Mouse (Mus musculus) heart, adult 2 months (tissue): Measurements from ENCODE around the gene Lamc2.

Experiments used
- CTCF ChIP-seq: fragments of 200-600 bp; IDR thresholded peaks from 2 replicates; pipeline ENCODE4 v1.8.1; 2022; ENCODE audit warnings: antibody characterized with exemption, mild to moderate bottlenecking, moderate library complexity
- EP300 ChIP-seq: fragments of 200-500 bp; IDR thresholded peaks from 2 replicates; pipeline ENCODE4 v1.6.1; 2011; ENCODE audit warnings: low read depth, low read length, control low read depth; ENCODE audit not compliant: insufficient read depth

DNA sequence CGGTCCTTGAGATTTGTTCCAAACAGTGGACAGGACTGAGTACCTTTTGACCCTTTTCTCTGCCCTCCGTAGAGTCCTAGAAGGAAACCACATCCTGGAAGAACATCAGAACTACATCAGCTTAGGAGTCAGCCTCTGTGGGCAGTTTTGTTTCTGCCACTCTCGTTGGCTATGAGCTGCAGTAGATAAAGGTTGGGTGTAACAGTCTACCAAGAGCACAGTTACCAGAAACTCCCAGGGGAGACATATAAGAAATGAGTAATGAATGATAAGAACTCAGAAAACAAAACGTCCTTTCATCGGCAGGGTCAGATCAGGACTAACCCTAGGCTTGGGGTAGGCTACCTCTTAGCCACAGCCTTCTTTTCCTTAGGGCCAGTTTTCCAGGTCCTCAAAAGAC is 64.9 kb downstream of the Lamc2 start:
- TF ChIP-seq CTCF (no peak), EP300 (no peak)
